Mouse (Mus musculus) heart, embryonic 14.5 days (tissue): ENCODE measurements around the gene Hist4h4. TPM values are rescaled to one million over a fixed set of nuclear protein-coding genes. Genes with fewer than 3 reads are reported as not detected.
"Not testable (repeated sequence)": the region's sequence is repeated elsewhere in the genome, so short reads cannot be mapped to it uniquely, and the experiment has no call there.

Source experiments
- ATAC-seq: fragments of 200-750 bp; cut with Nextera tagmentation; 2 replicates; pipeline ENCODE4 v1.8.0; 2017; ENCODE audit warnings: low read depth, moderate TSS enrichment; ENCODE audit not compliant: insufficient number of reproducible peaks, insufficient read depth, low FRiP score
- H3K27ac ChIP-seq, 2 experiments: fragments of 200-500 bp in 1 of 2; fragments of 300-500 bp in 1 of 2; sonication (generic) in 1 of 2; replicated peaks in 1 of 2; 2 replicates each; pipeline ENCODE4 v1.5.1; 2012 to 2014; ENCODE audit warnings: low read depth in 2 of 2, low read length in 2 of 2, control low read depth in 1 of 2, mild to moderate bottlenecking in 1 of 2, mixed read lengths in 1 of 2; ENCODE audit not compliant: control insufficient read depth in 1 of 2, insufficient read depth in 1 of 2
- H3K27me3 ChIP-seq: fragments of 300-500 bp; sonication (generic); 2 replicates; pipeline ENCODE4 v1.6.1; 2014; ENCODE audit warnings: mild to moderate bottlenecking, low read length, control low read depth; ENCODE audit not compliant: control insufficient read depth, insufficient read depth
- H3K36me3 ChIP-seq: fragments of 300-500 bp; sonication (generic); 2 replicates; pipeline ENCODE4 v1.6.1; 2014; ENCODE audit warnings: mild to moderate bottlenecking, control low read depth, low read length, mixed read lengths; ENCODE audit not compliant: control insufficient read depth, insufficient read depth
- H3K4me1 ChIP-seq, 2 experiments: fragments of 200-500 bp in 1 of 2; fragments of 300-500 bp in 1 of 2; sonication (generic) in 1 of 2; 2 replicates each; pipeline ENCODE4 v1.6.1; 2012 to 2014; ENCODE audit warnings: low read length in 2 of 2, control low read depth in 1 of 2, mixed read lengths in 1 of 2; ENCODE audit not compliant: control insufficient read depth in 2 of 2, insufficient read depth in 2 of 2
- H3K4me2 ChIP-seq: fragments of 300-500 bp; sonication (generic); 2 replicates; pipeline ENCODE4 v1.6.1; 2014; ENCODE audit warnings: mild to moderate bottlenecking, low read length
- H3K4me3 ChIP-seq, 2 experiments: fragments of 200-500 bp in 1 of 2; fragments of 300-500 bp in 1 of 2; sonication (generic) in 1 of 2; 2 replicates each; pipeline ENCODE4 v1.5.1; 2012 to 2014; ENCODE audit warnings: low read length in 2 of 2, mild to moderate bottlenecking in 2 of 2, control low read depth in 1 of 2, low read depth in 1 of 2, moderate library complexity in 1 of 2; ENCODE audit not compliant: control insufficient read depth in 1 of 2, insufficient read depth in 1 of 2
- H3K9ac ChIP-seq: fragments of 300-500 bp; sonication (generic); 2 replicates; pipeline ENCODE4 v1.6.1; 2014; ENCODE audit warnings: mild to moderate bottlenecking, low read length
- H3K9me3 ChIP-seq: fragments of 300-500 bp; sonication (generic); 2 replicates; pipeline ENCODE4 v1.6.1; 2016; ENCODE audit warnings: low read length, control low read depth; ENCODE audit not compliant: control insufficient read depth
- WGBS: fragments of 180-500 bp; shearing (Covaris S2); extraction: QIAGEN DNeasy Blood & Tissue Kit; methylation state at CpG from one replicate; pipeline ENCODE4 v1.1.7; 2014; 5-methylcytosine and 5-hydroxymethylcytosine counted together
- polyA plus RNA-seq: library from polyadenylated mRNA; unstranded; fragments of >200 nt; fragmentation: Nextera tagmentation; extraction: Ambion mirVana; gene quantifications from 2 replicates; pipeline ENCODE4 v1.2.1, GENCODE M21; 2014

Hist4h4 gene
- polyA plus RNA-seq, 1 experiment from 2014 or later, result 0.20 TPM

DNA sequence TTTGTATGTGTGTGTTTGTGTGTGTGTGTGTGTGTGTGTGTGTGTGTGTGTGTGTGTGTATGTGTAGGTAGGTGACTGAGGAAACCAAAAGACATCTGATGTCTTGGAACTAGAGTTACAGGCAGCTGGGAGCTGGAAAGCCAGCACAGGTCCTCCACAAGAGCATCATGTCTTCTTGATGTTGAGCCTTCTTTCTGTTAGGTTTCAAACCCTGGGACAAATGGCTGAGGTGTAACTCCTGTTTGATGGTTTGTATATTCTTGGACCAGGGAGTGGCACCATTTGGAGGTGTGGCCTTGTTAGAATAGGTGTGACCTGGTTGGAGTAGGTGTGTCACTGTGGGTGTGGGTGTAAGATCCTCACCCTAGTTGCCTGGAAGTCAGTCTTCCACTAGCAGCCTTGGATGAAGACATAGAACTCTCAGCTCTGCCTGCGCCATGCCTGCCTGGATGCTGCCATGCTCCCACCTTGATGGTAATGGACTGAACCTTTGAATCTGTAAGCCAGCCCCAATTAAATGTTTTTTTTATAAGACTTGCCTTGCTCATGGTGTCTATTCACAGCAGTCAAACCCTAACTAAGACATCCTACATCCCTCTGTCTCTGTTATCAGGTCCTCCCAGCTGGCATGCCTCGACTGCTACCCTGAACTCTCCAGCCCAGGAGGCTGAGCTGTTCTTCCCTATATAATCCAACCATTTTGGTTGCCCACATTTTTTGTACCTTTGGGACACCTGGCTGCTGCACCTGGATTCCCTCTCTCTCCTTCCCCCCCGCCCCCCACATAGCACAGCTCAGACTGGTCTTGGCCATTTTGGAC lies 6.1 kb downstream of the Hist4h4 start:
- 65% methylated on average over 3 of the region's 3 CpGs for WGBS
- not testable (repeated sequence) for H3K4me2 ChIP-seq, H3K4me1 ChIP-seq, ATAC-seq, H3K27ac ChIP-seq, H3K27me3 ChIP-seq, H3K9me3 ChIP-seq, H3K36me3 ChIP-seq, H3K4me3 ChIP-seq, H3K9ac ChIP-seq

GRCm38 (mm10) chr6:136795850-136796249 lies 8.4 kb downstream of the Hist4h4 start:
- H3K27me3 ChIP-seq, result no peaks in the 10 kb centered on the region
- H3K36me3 ChIP-seq, result no peaks in the 10 kb centered on the region
- no peaks in the 10 kb centered on the region for H3K9me3 ChIP-seq
- 64% methylated on average over 6 of the region's 6 CpGs for WGBS
- H3K9ac ChIP-seq, result no peak overlapping the region
- H3K4me2 ChIP-seq, result no peak overlapping the region
- no peak overlapping the region for H3K4me3 ChIP-seq
- H3K4me1 ChIP-seq, result peaks cover 2% of the 10 kb centered on the region in 2 experiments; a peak in 1 of 4 replicates
- H3K27ac ChIP-seq, result no peak overlapping the region
- ATAC-seq, result no peak

GRCm38 (mm10) chr6:136795110-136795509 lies 9.1 kb downstream of the Hist4h4 start:
- Histone ChIP-seq H3K27me3 (no peaks in the 10 kb centered on the region), H3K4me1 (peaks cover 2% of the 10 kb centered on the region in 2 experiments; a peak in 1 of 4 replicates), H3K4me3 (no peak overlapping the region), H3K4me2 (no peak overlapping the region), H3K9me3 (no peaks in the 10 kb centered on the region), H3K27ac (no peak overlapping the region), H3K9ac (no peak overlapping the region), H3K36me3 (no peaks in the 10 kb centered on the region)
- ATAC-seq, result no peak
- WGBS, result 63% methylated on average over 1 of the region's 1 CpGs

DNA sequence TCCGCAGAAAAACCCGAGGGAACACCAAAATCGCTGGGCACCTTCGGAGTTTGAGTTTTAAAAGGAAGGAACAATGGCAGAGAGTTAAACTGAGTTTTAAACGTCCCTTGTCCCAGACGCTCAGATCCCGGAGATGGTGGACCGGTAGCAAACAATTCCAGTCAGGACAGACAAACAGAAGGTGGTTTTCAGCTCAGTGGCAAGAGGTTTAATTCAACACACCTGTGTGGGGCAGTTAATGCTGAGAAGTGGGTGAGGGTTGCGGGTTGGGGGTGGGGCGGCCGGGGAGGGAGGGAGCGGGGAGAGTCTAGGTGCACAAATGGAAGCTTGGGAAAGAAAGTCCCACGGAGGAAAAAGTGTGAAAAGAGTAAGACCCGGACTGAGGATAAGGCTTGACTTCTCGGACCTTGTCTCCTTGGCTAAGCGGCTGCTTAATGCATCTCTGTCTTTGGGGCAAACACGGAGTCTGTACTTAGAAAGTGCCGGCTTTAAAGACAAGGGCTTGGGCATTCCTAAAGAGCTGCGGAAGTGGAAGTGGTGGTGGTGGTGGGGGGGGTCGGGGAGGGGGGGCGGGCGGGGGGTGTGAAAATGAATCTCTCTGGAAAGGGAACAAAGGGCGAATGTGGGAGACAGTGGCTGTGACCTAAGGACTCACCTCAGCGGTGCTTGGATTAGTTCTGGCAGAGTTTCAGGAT lies 10.2 kb downstream of the Hist4h4 start:
- WGBS, result under 1% methylated on average over 24 of the region's 24 CpGs
- Histone ChIP-seq H3K9ac (peak overlapping the region; percentile 72), H3K4me1 (peaks cover 2% of the 10 kb centered on the region in 2 experiments; a peak in 1 of 4 replicates), H3K9me3 (no peaks in the 10 kb centered on the region), H3K4me2 (peak overlapping the region; percentile 93), H3K36me3 (no peaks in the 10 kb centered on the region), H3K4me3 (peak overlapping the region; percentile 51 to 59), H3K27ac (no peak overlapping the region), H3K27me3 (no peaks in the 10 kb centered on the region)
- no peak for ATAC-seq

DNA sequence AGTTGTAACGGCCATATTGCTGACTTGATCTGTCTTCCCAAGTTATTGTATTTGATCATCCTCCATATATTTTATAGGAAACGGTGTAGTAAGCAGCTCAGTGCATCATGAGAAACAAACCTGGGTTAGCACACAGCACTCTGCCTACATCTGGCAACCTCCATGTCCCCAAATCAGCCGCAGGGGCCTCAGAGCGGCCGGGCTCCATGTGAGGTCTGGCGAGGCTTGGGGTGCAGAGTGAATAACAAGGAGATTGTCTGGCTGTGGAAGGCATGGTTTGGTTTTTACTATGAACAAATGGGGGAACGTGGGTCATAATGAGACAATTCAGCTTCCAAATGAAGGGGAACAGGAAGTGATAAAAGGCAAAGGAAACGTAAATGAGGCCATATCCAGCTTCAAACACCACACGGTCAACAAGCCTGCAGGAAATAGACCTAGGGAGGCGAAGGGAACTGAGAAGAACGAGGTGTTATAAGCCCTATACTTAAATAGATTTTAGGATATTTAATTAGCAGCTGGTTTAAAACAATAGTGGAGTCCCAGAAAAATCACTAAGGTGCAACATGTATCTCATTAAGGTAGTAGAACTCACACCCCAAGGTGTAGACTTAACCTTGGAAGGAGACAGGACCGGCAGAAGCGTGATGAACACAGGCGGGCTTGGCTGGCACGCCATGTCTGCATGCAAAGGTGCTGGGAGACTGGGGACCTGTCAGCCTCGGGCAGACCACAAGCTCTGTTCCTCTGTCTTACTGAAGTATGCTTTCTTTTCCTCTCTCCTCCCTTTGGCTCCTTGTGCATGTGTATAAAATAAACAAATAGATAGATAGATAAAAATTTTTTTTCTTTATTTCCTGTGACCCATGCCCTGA lies 11.1 kb downstream of the Hist4h4 start:
- WGBS, result 27% methylated on average over 16 of the region's 16 CpGs
- Histone ChIP-seq H3K9ac (peak overlapping the region; percentile 72), H3K4me2 (peak overlapping the region; percentile 93), H3K36me3 (no peaks in the 10 kb centered on the region), H3K9me3 (no peaks in the 10 kb centered on the region), H3K27me3 (no peaks in the 10 kb centered on the region), H3K27ac (no peak overlapping the region), H3K4me3 (peak overlapping the region; percentile 51 to 59), H3K4me1 (peaks cover 2% of the 10 kb centered on the region in 2 experiments; a peak in 1 of 4 replicates)
- no peak for ATAC-seq

GRCm38 (mm10) chr6:136789391-136789971 lies 14.7 kb downstream of the Hist4h4 start:
- Histone ChIP-seq H3K4me2 (no peak overlapping the region), H3K27me3 (no peaks in the 10 kb centered on the region), H3K36me3 (no peaks in the 10 kb centered on the region), H3K9ac (no peak overlapping the region), H3K9me3 (no peaks in the 10 kb centered on the region), H3K4me1 (peaks cover 2% of the 10 kb centered on the region in 2 experiments; a peak in 1 of 4 replicates), H3K4me3 (no peak overlapping the region), H3K27ac (0 out of 4 replicates have a peak overlapping the region, but pooled peaks of 1 of the 2 experiments have one; percentile 6)
- 54% methylated on average over 5 of the region's 5 CpGs for WGBS
- ATAC-seq, result no peak

- no peak overlapping the region for H3K27ac ChIP-seq
- no peaks in the 10 kb centered on the region for H3K9me3 ChIP-seq
- H3K4me1 ChIP-seq, result no peaks in the 10 kb centered on the region
- no peak overlapping the region for H3K4me2 ChIP-seq
- 84% methylated on average over 9 of the region's 9 CpGs for WGBS
- ATAC-seq, result no peak
- no peak overlapping the region for H3K4me3 ChIP-seq
- no peaks in the 10 kb centered on the region for H3K27me3 ChIP-seq
- H3K36me3 ChIP-seq, result no peaks in the 10 kb centered on the region
- H3K9ac ChIP-seq, result no peak overlapping the region
These were observed 21.5 kb downstream of the Hist4h4 start for GRCm38 (mm10) chr6:136782761-136783160.
